ENCODE assay signal across 8 mouse cellular contexts in genomic region chr5:35746910-35747309, GRCm38 (mm10). TPM values are rescaled to one million over a fixed set of nuclear protein-coding genes. Genes with fewer than 3 reads are reported as not detected.
DNase-seq lines count a peak whose midpoint lies in the region; ATAC-seq and TF ChIP-seq lines count a peak whose summit lies in the region.
"Had no signal": no experiment of that assay in that cellular context is flagged by ENCODE, and none has a peak within 500 bp of the region (broad histone marks: within the 10 kb centered on the region; RNA-seq: fewer than 3 reads in every experiment).

No protein-coding gene starts in this region.

- no peaks in the 10 kb centered on the region for H3K4me1 ChIP-seq in embryonic facial prominence, embryonic 11.5 days (ENCODE audit: control insufficient read depth, insufficient read depth, low read length)
- H3K4me1 ChIP-seq in lung, postnatal 0 days (ENCODE audit: insufficient read depth, low read depth, low read length) = peaks cover 1% of the 10 kb centered on the region
- H3K4me1 ChIP-seq: neural tube, embryonic 12.5 days had no signal

- H3K9ac ChIP-seq in embryonic facial prominence, embryonic 11.5 days (replicated peaks; ENCODE audit: low read length) = no peak overlapping the region
- no peak overlapping the region for H3K9ac ChIP-seq in lung, postnatal 0 days (replicated peaks; ENCODE audit: low read depth)
- H3K9ac ChIP-seq: neural tube, embryonic 12.5 days had no signal

- no peak overlapping the region for H3K27ac ChIP-seq in embryonic facial prominence, embryonic 11.5 days (replicated peaks; ENCODE audit: low read depth, low read length)
- H3K27ac ChIP-seq in lung, postnatal 0 days (ENCODE audit: low read length) = no peak overlapping the region
- H3K27ac ChIP-seq: neural tube, embryonic 12.5 days had no signal

- DNase-seq in urinary bladder, adult 2 months (ENCODE audit: low spot score) = peak; percentile 48
- no peak for DNase-seq in urinary bladder, postnatal 10 days (ENCODE audit: low spot score)
- peak; percentile 88 for DNase-seq in adrenal gland, postnatal 14 days
- DNase-seq in embryonic facial prominence, embryonic 11.5 days (ENCODE audit: low spot score) = peak; percentile 74
- DNase-seq in kidney, postnatal 36 days = peak; percentile 84 to 92
- peak; percentile 64 for DNase-seq in lung, postnatal 0 days (ENCODE audit: low spot score)
- DNase-seq in right cerebral cortex, postnatal 25 days = peak; percentile 71

- 29% methylated on average over 4 of the region's 4 CpGs for WGBS in embryonic facial prominence, embryonic 11.5 days
- 18% methylated on average over 4 of the region's 4 CpGs for WGBS in lung, postnatal 0 days

- H3K4me3 ChIP-seq in embryonic facial prominence, embryonic 11.5 days (ENCODE audit: low read depth, low read length) = no peak overlapping the region
- H3K4me3 ChIP-seq in lung, postnatal 0 days (ENCODE audit: low read depth, low read length) = no peak overlapping the region
- H3K4me3 ChIP-seq: neural tube, embryonic 12.5 days had no signal

- H3K4me2 ChIP-seq in embryonic facial prominence, embryonic 11.5 days (ENCODE audit: low read depth, low read length) = no peak overlapping the region
- H3K4me2 ChIP-seq in lung, postnatal 0 days (replicated peaks; ENCODE audit: low read depth, low read length) = no peak overlapping the region
- H3K4me2 ChIP-seq: neural tube, embryonic 12.5 days had no signal

- no peak for ATAC-seq in embryonic facial prominence, embryonic 11.5 days (replicated peaks; ENCODE audit: insufficient number of reproducible peaks, low FRiP score, low TSS enrichment, low read depth)
- peak; percentile 25 for ATAC-seq in lung, postnatal 0 days

- H3K27me3 ChIP-seq in embryonic facial prominence, embryonic 11.5 days (ENCODE audit: control insufficient read depth, insufficient read depth, low read length) = no peaks in the 10 kb centered on the region
- no peaks in the 10 kb centered on the region for H3K27me3 ChIP-seq in lung, postnatal 0 days (replicated peaks; ENCODE audit: insufficient read depth, low read length)
- H3K27me3 ChIP-seq: neural tube, embryonic 12.5 days had no signal

- no peaks in the 10 kb centered on the region for H3K36me3 ChIP-seq in embryonic facial prominence, embryonic 11.5 days (replicated peaks; ENCODE audit: control insufficient read depth, insufficient read depth, low read depth, low read length)
- no peaks in the 10 kb centered on the region for H3K36me3 ChIP-seq in lung, postnatal 0 days (ENCODE audit: insufficient read depth, low read length)
- H3K36me3 ChIP-seq: neural tube, embryonic 12.5 days had no signal

- no peaks in the 10 kb centered on the region for H3K9me3 ChIP-seq in embryonic facial prominence, embryonic 11.5 days (replicated peaks; ENCODE audit: control insufficient read depth, low read length)
- no peaks in the 10 kb centered on the region for H3K9me3 ChIP-seq in lung, postnatal 0 days (ENCODE audit: low read length)
- H3K9me3 ChIP-seq: neural tube, embryonic 12.5 days had no signal

- TF ChIP-seq CTCF in lung, postnatal 0 days (IDR thresholded peaks at IDR 0.05) = peak; percentile 88

- peak; percentile 24; the same call in 1 of the 2 replicates for TF ChIP-seq EP300 in lung, postnatal 0 days (IDR thresholded peaks at IDR 0.05)

RNA-seq across cellular contexts. Expression of gene Sh3tc1, which starts 7.1 kb away (rescaled TPM):
- 2.4 and 3.2 TPM in 2 replicates for polyA plus RNA-seq in urinary bladder, adult 2 months (2012; rRNA removed)
- total RNA-seq in adrenal gland, postnatal 14 days (2021) = 14.9 and 15.0 TPM in 2 replicates
- polyA plus RNA-seq in embryonic facial prominence, embryonic 11.5 days (2014; fragmentation: Nextera tagmentation; extraction: Ambion mirVana) = 2.9 TPM in 2 replicates
- polyA plus RNA-seq in lung, postnatal 0 days (2015; fragmentation: Nextera tagmentation; extraction: Ambion mirVana) = 21.1 and 22.9 TPM in 2 replicates

RNA-seq across cellular contexts. Expression of gene Ablim2, which starts 10.8 kb away (rescaled TPM):
- polyA plus RNA-seq in urinary bladder, adult 2 months (2012; rRNA removed) = 3.7 and 4.4 TPM in 2 replicates
- 3.0 and 4.0 TPM in 2 replicates for total RNA-seq in adrenal gland, postnatal 14 days (2021)
- polyA plus RNA-seq in embryonic facial prominence, embryonic 11.5 days (2014; fragmentation: Nextera tagmentation; extraction: Ambion mirVana) = 0.20 and 0.55 TPM in 2 replicates
- polyA plus RNA-seq in lung, postnatal 0 days (2015; fragmentation: Nextera tagmentation; extraction: Ambion mirVana) = 0.74 and 0.75 TPM in 2 replicates
